Mouse (Mus musculus): ENCODE measurements around the gene Sugct.

- TF ChIP-seq POLR2A (IDR thresholded peaks at IDR 0.05; ENCODE audit: borderline replicate concordance, control insufficient read depth, low read depth, low read length), result no peak
- TF ChIP-seq CTCF (IDR thresholded peaks at IDR 0.05; ENCODE audit: control insufficient read depth, insufficient read depth, low read length), result no peak
These were observed 159.0 kb downstream of the Sugct start for GRCm38 (mm10) chr13:17536341-17536740.
